Mouse (Mus musculus) telencephalon, adult 2 months (tissue): ENCODE results near the gene Trak2.
"Not testable (repeated sequence)": the region's sequence is repeated elsewhere in the genome, so short reads cannot be mapped to it uniquely, and the experiment has no call there.

Experiments
- DNase-seq: peaks from one replicate; pipeline ENCODE4 v3.0.0-alpha.2; 2011; ENCODE audit warnings: low read depth, low spot score

The Trak2 gene

DNA sequence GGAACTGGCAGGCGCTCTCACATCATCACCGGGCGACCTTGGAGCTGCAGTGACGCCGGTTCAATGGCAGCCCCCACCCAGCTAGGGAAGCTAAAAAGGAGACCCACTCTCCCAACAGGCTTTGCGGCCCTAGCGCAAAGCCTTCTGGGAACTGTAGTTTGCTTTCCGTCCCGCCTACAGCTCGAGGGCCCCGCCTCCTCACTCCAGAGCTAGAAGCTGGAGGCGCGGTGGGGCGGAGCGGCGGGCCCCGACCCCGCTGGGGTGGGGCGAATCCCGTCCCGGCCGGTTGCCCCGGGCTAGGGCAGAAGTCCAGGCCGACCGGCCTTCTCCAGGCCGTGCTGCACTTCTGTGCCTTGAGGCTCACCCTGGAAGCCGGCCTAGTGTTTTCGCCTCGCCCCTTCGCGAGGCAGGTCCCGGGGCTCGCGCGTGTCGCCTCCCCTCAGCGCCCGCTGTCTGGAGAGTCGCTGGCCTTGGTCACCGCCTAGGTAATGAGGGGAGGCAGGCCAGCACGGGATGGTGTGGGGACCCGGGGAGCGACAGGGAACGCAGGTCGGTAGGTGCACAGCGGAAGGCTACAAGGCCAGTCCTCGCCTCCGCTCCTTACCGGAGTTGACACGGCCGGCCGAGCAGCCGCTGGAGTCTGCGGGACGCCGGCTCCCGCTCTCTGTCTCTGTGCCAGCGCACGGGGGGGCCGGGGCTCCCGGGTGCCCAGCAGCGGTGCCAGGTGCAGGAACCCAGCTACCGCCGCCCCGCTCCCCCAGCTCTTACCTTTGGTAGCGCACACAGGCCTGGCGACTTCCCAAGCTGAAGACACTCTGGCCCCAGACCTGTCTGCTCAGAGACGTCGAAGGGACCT, at the start of gene Trak2, which contains the start of gene Stradb:
Trak2 (minus strand) TSS at position 65 of the 856 bp plus-strand sequence.
Stradb (plus strand) TSS at position 157 of the 856 bp plus-strand sequence.
- DNase-seq: peak; percentile 97

GRCm38 (mm10) chr1:59021556-59021955, 48.3 kb upstream of the Trak2 start:
- DNase-seq: no peak

DNA sequence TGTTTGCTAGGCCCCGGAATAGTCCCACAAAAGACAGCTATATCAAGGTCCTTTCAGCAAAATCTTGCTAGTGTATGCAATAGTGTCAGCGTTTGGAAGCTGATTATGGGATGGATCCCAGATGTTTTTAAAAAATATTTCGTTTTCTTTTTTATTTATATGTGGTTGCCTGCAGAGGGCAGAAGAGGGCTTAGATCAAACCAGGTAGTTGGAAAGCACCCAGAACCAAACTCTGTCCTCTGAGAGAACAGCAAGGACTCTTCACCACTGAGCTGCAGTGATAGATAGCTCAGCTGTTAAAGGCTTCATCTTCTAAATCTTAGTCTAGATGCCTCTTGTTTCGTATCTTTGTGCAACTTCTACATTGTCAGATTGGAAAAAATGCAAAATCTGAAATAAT, 36.0 kb upstream of the Trak2 start:
- no peak for DNase-seq

DNA sequence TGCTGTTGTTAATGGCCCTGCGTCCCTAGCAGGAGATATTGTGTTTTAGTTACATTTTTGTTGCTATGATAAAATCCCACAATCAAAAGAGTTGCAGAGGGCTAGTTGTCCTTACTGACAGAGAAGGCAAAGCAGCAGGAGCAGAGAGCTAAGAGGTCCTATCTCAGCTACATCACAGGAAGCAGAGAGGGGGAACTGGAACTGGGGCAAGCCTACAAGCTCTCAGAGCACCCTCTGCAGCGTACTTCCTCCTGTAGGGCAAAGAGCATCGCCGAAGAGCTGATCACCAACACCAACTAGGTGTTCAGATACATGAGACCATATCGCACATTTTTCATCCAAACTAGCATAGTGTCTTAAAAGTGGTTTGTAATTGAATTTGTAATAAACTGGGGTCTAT, 22.1 kb upstream of the Trak2 start:
- no peak for DNase-seq

GRCm38 (mm10) chr1:58993723-58994122, 20.5 kb upstream of the Trak2 start:
- DNase-seq: no peak

- no peak for DNase-seq
These were observed 19.9 kb upstream of the Trak2 start for GRCm38 (mm10) chr1:58993144-58993543.

DNA sequence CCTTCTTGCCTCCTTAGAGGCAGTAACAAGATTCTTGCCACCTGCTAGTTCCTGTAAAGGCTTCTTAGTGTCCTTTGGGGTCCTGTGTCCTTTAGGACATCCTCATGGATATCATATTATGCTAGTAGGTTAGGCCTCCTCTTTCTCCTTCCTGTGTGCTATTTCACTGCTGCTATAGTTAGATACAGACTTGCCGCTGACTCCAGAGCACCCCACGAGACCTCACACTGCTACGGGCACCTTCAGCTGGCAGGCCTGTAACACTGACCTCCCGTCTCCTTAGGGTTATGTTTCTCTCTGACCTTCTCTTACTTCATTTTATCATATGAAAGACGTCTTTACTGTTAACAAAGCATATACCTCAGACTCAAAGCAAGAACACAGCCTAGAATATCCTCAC, 11.4 kb upstream of the Trak2 start:
- DNase-seq: no peak

DNA sequence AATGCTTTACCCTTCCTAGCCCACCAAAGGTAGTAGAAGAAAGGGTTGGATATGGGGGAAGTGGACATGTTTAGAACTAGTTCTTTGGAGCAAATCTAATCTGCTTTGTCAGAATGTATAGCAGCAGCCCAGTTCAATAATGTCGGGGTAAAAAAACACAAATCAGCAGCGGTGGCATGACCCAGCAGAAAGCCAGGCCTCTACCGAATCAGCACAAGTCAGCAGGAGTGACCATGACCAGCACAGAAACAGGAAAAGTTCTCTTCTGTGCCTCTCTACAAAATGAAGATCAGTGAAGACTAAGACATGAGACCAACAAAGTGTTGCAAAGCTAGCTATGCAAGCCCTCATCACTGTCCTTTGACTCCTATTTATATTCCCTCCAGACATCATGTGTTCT, 9.0 kb upstream of the Trak2 start:
- no peak for DNase-seq

DNA sequence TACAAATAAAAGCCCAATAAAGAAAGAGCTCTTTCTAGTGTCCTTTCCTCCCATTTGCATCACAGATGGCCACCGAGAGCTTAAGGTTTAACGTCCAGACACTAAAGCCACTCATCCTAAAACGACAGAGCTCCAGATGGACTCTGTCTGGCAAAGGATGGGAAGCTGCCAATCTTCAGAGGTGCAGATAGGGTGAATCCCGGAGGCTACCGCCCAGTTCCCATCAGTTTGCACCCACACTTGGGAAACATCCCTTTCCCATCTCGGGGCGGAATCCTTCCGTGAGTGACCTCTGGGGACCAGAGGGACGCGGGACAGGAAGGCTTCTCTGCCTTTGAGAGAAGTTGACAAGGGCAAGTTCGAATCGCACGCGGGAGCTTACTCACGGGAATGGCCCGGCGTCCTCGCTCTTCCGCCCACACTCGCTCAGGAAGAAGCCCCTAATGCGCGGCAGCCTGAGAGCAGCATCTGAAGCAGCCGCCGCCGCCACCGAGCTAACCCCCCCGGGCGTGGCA, 322 bp downstream of the Trak2 start:
- no peak for DNase-seq

DNA sequence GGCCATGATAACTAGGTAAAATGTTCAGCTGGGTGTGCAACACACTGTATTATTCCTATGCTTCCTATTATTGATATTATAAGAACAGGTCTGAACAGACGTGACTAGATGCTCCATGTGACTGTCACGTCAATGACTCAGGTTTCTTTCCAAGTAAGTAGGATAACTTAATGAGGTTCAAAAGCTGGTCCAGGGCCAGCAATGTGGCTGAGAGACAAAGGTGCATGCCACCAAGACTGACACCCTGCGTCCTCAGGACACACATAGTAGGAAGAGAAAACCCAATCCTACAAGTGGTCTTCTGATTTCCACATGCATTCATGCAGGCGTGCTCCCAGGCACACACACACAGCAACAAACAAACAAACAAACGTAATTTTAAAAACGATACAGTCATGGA, 2.1 kb downstream of the Trak2 start:
- DNase-seq: no peak

- DNase-seq: no peak
These were observed 3.2 kb downstream of the Trak2 start for GRCm38 (mm10) chr1:58970054-58970453.

- DNase-seq: no peak
These were observed 5.7 kb downstream of the Trak2 start for GRCm38 (mm10) chr1:58967534-58967933.

DNA sequence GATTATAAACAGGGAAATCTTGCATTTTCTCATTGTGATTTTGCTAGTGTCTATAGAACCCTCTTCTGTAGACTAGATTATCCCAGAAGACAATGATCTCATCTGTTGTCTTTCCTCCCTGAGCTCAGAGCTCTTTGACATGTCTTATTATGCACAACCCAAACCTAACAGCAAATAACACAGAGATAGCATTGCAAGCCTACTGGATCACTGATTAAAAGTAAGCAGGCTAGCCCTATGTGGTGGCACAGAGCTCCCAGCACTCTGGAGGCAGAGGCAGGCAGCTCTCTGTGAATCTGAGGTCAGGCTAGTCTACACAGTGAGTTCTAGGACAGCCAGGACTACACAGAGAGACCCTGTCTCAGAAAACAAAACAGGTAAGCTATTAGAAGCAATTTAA, 10.4 kb downstream of the Trak2 start:
- DNase-seq: no peak

GRCm38 (mm10) chr1:58962418-58962817, 10.8 kb downstream of the Trak2 start:
- no peak for DNase-seq

- no peak for DNase-seq
These were observed 11.9 kb downstream of the Trak2 start for GRCm38 (mm10) chr1:58961152-58961893.

GRCm38 (mm10) chr1:58959682-58960081, 13.5 kb downstream of the Trak2 start:
- DNase-seq: no peak

- not testable (repeated sequence) for DNase-seq
These were observed 14.3 kb downstream of the Trak2 start for GRCm38 (mm10) chr1:58958789-58959526.

DNA sequence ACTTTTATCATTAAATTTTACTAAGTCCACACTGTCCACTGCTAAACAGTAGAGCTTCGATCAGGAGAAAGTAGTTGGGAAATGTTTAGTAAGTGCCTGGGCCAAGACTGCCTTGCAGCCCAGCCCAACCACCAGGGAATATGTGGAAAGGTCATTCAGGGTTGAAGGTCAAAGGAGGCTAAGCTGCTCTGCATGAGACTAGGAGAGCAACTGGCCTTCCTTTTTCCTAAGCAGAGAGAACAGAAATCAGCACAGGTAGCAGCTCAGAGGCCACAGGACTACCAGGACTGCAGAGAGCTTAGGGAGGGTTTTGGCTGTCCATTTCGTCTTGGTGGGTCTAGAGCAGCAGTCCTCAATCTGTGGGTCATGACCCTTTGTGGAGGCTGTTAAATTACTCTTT, 15.3 kb downstream of the Trak2 start:
- no peak for DNase-seq

DNA sequence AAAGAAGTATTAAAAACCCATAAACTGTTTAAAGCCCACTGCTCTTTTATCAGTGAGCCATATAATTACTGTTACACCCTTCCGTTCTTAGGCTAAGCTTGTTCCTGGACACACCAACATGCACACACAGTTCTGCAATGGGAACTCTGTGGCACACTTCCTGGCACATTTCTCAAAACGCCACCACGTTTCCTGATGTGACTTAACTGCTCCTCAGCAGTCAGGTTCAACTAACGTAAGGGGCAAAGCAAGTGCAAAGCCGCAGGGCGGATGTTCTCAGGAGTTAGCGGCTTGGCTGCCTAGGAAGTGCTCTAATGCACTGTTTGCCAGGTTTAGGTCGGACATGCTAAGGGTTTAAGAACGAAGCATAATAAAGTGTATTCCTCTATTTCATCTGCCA, 17.0 kb downstream of the Trak2 start:
- no peak for DNase-seq

DNA sequence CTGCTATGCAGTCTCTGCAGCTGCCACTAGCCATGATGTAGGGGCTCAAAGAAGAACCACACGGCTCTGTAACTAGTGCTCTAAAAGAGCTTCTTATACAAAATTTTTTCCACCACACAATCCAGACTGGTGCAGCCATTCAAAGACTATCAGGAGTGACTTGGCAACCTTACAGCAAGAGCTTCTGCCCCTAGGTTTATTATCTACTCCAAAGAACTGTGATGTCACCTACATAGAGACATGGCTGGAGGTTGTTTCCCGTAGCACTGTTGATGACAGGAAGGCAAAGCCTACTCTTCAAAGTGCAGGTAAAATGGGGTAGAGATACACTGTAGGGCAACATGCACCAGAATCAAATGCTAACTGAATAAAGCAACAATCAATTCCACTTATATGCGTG, 17.5 kb downstream of the Trak2 start:
- no peak for DNase-seq

DNA sequence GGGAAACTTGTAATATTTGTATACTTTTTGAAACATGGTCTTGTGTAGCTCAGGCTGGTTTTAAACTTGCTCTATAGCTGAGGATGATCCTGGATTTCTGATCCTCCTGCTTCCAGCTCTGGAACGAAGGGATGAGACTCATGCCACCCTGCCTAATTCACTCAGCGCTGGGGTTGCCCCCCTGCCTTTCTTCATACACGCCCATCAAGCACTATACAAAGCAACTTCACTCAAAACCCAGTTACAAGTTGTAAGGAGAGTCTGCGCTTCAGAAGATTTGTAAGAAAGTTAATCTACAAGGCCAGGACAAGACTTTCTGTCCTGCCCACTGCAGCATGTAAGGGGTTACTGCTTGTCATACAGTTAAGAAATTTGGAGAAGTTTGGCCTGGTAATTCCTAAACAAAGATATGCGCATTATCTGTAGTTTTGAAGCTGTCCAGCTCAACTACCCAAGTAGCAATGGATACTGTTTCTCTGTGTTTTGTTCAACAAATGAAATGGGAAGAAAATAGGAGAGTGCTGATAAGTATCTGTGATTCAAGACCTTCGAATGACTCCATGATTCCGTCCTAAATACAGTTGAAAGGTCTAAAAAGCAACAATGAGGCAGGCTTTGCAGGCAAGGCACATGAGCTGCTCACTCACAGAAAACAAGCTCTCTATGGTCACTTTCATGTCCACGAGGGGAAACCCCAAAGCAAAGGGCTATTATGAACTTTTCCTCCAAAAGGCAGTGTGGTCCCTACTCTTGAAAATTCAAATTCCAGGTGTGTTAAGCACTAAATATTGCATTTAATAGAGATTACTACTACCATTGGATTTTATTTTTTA, 18.4 kb downstream of the Trak2 start:
- no peak for DNase-seq
